Mouse (Mus musculus) kidney, embryonic 15.5 days (tissue): ENCODE data around the gene Crb3. TPM values are rescaled to one million over a fixed set of nuclear protein-coding genes. Genes with fewer than 3 reads are reported as not detected.
A peak's percentile ranks its signal among the peaks of the same experiment; 100 is the strongest.
"Not testable (repeated sequence)": the region's sequence is repeated elsewhere in the genome, so short reads cannot be mapped to it uniquely, and the experiment has no call there.

ENCODE experiments used
- ATAC-seq: fragments of 200-750 bp; cut with Nextera tagmentation; replicated peaks from 2 replicates; pipeline ENCODE4 v1.8.0; 2017; ENCODE audit warnings: moderate TSS enrichment; ENCODE audit not compliant: low FRiP score
- H3K27ac ChIP-seq: fragments of 300-500 bp; sonication (generic); 2 replicates; pipeline ENCODE4 v1.5.1; 2015; ENCODE audit warnings: mild to moderate bottlenecking, inconsistent platforms
- H3K27me3 ChIP-seq: fragments of 300-500 bp; sonication (generic); 2 replicates; pipeline ENCODE4 v1.6.1; 2015; ENCODE audit warnings: inconsistent platforms
- H3K36me3 ChIP-seq: fragments of 300-500 bp; sonication (generic); 2 replicates; pipeline ENCODE4 v1.6.1; 2015; ENCODE audit warnings: inconsistent platforms
- H3K4me1 ChIP-seq: fragments of 300-500 bp; sonication (generic); 2 replicates; pipeline ENCODE4 v1.6.1; 2015; ENCODE audit warnings: inconsistent platforms
- H3K4me2 ChIP-seq: fragments of 300-500 bp; sonication (generic); 2 replicates; pipeline ENCODE4 v1.6.1; 2015; ENCODE audit warnings: moderate library complexity, mild to moderate bottlenecking, inconsistent platforms
- H3K4me3 ChIP-seq: fragments of 300-500 bp; sonication (generic); replicated peaks from 2 replicates; pipeline ENCODE4 v1.5.1; 2015; ENCODE audit warnings: mild to moderate bottlenecking, inconsistent platforms
- H3K9ac ChIP-seq: fragments of 300-500 bp; sonication (generic); 2 replicates; pipeline ENCODE4 v1.6.1; 2015; ENCODE audit warnings: mild to moderate bottlenecking, inconsistent platforms
- H3K9me3 ChIP-seq: fragments of 300-500 bp; sonication (generic); replicated peaks from 2 replicates; pipeline ENCODE4 v1.6.1; 2016; ENCODE audit warnings: inconsistent platforms
- WGBS: fragments of 180-500 bp; shearing (Covaris S2); methylation state at CpG from one replicate; pipeline ENCODE4 v1.1.7; 2015; ENCODE audit warnings: mixed read lengths; 5-methylcytosine and 5-hydroxymethylcytosine counted together
- polyA plus RNA-seq: library from polyadenylated mRNA; unstranded; fragments of >200 nt; fragmentation: Nextera tagmentation; extraction: Ambion mirVana; gene quantifications from 2 replicates; pipeline ENCODE4 v1.2.1, GENCODE M21; 2015

The Crb3 gene
- polyA plus RNA-seq, 1 experiment from 2014 or later = 49.9 TPM

- Histone ChIP-seq H3K4me2 (peak overlapping the region; percentile 66), H3K9ac (no peak overlapping the region), H3K27ac (no peak overlapping the region), H3K9me3 (no peaks in the 10 kb centered on the region), H3K36me3 (peaks cover 11% of the 10 kb centered on the region), H3K4me3 (0 out of 2 replicates have a peak overlapping the region, but pooled peaks have one; percentile 97), H3K4me1 (peaks cover 24% of the 10 kb centered on the region), H3K27me3 (peaks cover 3% of the 10 kb centered on the region; the same call in 1 of the 2 replicates)
- no peak for ATAC-seq
- 82% methylated on average over 4 of the region's 4 CpGs for WGBS
These were observed 26.1 kb upstream of the Crb3 start for GRCm38 (mm10) chr17:57032854-57033253.

- Histone ChIP-seq H3K27me3 (peaks cover 15% of the 10 kb centered on the region), H3K4me3 (no peak overlapping the region), H3K9ac (no peak overlapping the region), H3K36me3 (no peaks in the 10 kb centered on the region), H3K4me1 (peaks cover 3% of the 10 kb centered on the region; the same call in 1 of the 2 replicates), H3K9me3 (no peaks in the 10 kb centered on the region), H3K27ac (no peak overlapping the region), H3K4me2 (0 out of 2 replicates have a peak overlapping the region, but pooled peaks have one; percentile 39)
- ATAC-seq = no peak
- 47% methylated on average over 8 of the region's 8 CpGs for WGBS
These were observed 19.9 kb upstream of the Crb3 start for GRCm38 (mm10) chr17:57038978-57039377.

GRCm38 (mm10) chr17:57041554-57041953 lies 17.4 kb upstream of the Crb3 start, which contains the start of gene Slc25a41:
Slc25a41 (minus strand) TSS chr17:57041654.
- ATAC-seq = no peak
- 78% methylated on average over 8 of the region's 8 CpGs for WGBS
- Histone ChIP-seq H3K9me3 (no peaks in the 10 kb centered on the region), H3K27ac (no peak within 1 kb of the TSS), H3K27me3 (peaks cover 15% of the 10 kb centered on the region), H3K4me2 (no peak within 1 kb of the TSS), H3K36me3 (peaks cover 11% of the 10 kb centered on the region), H3K4me3 (no peak within 1 kb of the TSS), H3K4me1 (peaks cover 3% of the 10 kb centered on the region; the same call in 1 of the 2 replicates), H3K9ac (no peak within 1 kb of the TSS)

- Histone ChIP-seq H3K4me2 (no peak overlapping the region), H3K9ac (no peak overlapping the region), H3K27ac (no peak overlapping the region), H3K27me3 (no peaks in the 10 kb centered on the region), H3K36me3 (peaks cover 40% of the 10 kb centered on the region), H3K4me3 (no peak overlapping the region), H3K4me1 (0 out of 2 replicates have a peak, but pooled peaks cover 5% of the 10 kb centered on the region), H3K9me3 (no peaks in the 10 kb centered on the region)
- ATAC-seq = peak; percentile 34
- WGBS = 49% methylated on average over 5 of the region's 5 CpGs
These were observed 11.5 kb upstream of the Crb3 start for GRCm38 (mm10) chr17:57047406-57047805.

- Histone ChIP-seq H3K9me3 (no peaks in the 10 kb centered on the region), H3K36me3 (peaks cover 54% of the 10 kb centered on the region), H3K27ac (no peak overlapping the region), H3K4me3 (no peak overlapping the region), H3K27me3 (no peaks in the 10 kb centered on the region), H3K4me2 (no peak overlapping the region), H3K9ac (no peak overlapping the region), H3K4me1 (0 out of 2 replicates have a peak, but pooled peaks cover 5% of the 10 kb centered on the region)
- 87% methylated on average over 3 of the region's 3 CpGs for WGBS
- no peak for ATAC-seq
These were observed 10.1 kb upstream of the Crb3 start for GRCm38 (mm10) chr17:57048816-57049215.

- H3K27me3 ChIP-seq, H3K4me3 ChIP-seq, H3K4me2 ChIP-seq, H3K9me3 ChIP-seq, H3K4me1 ChIP-seq, H3K9ac ChIP-seq, ATAC-seq, H3K27ac ChIP-seq: not testable (repeated sequence)
- peaks cover 66% of the 10 kb centered on the region for H3K36me3 ChIP-seq
- 90% methylated on average over 4 of the region's 4 CpGs for WGBS
These were observed 7.2 kb upstream of the Crb3 start for GRCm38 (mm10) chr17:57051679-57052078.

GRCm38 (mm10) chr17:57056246-57056645 lies 2.7 kb upstream of the Crb3 start:
- no peak for ATAC-seq
- WGBS = 83% methylated on average over 3 of the region's 3 CpGs
- peaks cover 5% of the 10 kb centered on the region for H3K27me3 ChIP-seq
- no peak overlapping the region for H3K4me3 ChIP-seq
- peaks cover 24% of the 10 kb centered on the region for H3K4me1 ChIP-seq
- H3K9me3 ChIP-seq = no peaks in the 10 kb centered on the region
- no peak overlapping the region for H3K9ac ChIP-seq
- peaks cover 49% of the 10 kb centered on the region for H3K36me3 ChIP-seq
- H3K27ac ChIP-seq = no peak overlapping the region
- H3K4me2 ChIP-seq = no peak overlapping the region

GRCm38 (mm10) chr17:57059486-57059977 lies 627 bp downstream of the Crb3 start, which contains the start of gene Slc25a23:
Slc25a23 (minus strand) TSS chr17:57059863.
- Histone ChIP-seq H3K4me3 (peak within 1 kb of the TSS; percentile 84), H3K4me1 (peaks cover 37% of the 10 kb centered on the region), H3K36me3 (peaks cover 24% of the 10 kb centered on the region), H3K9ac (peak within 1 kb of the TSS; percentile 75), H3K27me3 (peaks cover 33% of the 10 kb centered on the region), H3K9me3 (no peaks in the 10 kb centered on the region), H3K27ac (peak within 1 kb of the TSS; percentile 84), H3K4me2 (peak within 1 kb of the TSS; percentile 93)
- peak; percentile 69 for ATAC-seq
- WGBS = 0% methylated on average over 33 of the region's 45 CpGs

GRCm38 (mm10) chr17:57060231-57060801 lies 1.4 kb downstream of the Crb3 start:
- H3K4me1 ChIP-seq = peaks cover 37% of the 10 kb centered on the region
- H3K27ac ChIP-seq = peak overlapping the region; percentile 84
- H3K4me3 ChIP-seq = peak overlapping the region; percentile 84
- peak; percentile 88 for ATAC-seq
- H3K4me2 ChIP-seq = peak overlapping the region; percentile 93
- WGBS = under 1% methylated on average over 44 of the region's 44 CpGs
- H3K27me3 ChIP-seq = peaks cover 33% of the 10 kb centered on the region
- H3K36me3 ChIP-seq = peaks cover 17% of the 10 kb centered on the region
- peak overlapping the region; percentile 75 for H3K9ac ChIP-seq
- no peaks in the 10 kb centered on the region for H3K9me3 ChIP-seq

- Histone ChIP-seq H3K27ac (peak overlapping the region; percentile 84), H3K36me3 (peaks cover 11% of the 10 kb centered on the region; the same call in 1 of the 2 replicates), H3K27me3 (peaks cover 33% of the 10 kb centered on the region), H3K4me2 (peak overlapping the region; percentile 93), H3K9ac (no peak overlapping the region), H3K4me1 (peaks cover 37% of the 10 kb centered on the region), H3K9me3 (no peaks in the 10 kb centered on the region), H3K4me3 (peak overlapping the region; percentile 84)
- ATAC-seq = no peak
- 40% methylated on average over 10 of the region's 10 CpGs for WGBS
These were observed 2.2 kb downstream of the Crb3 start for GRCm38 (mm10) chr17:57061069-57061468.

GRCm38 (mm10) chr17:57062011-57062521 lies 3.2 kb downstream of the Crb3 start:
- H3K27me3 ChIP-seq = peaks cover 33% of the 10 kb centered on the region
- peak; percentile 38 for ATAC-seq
- peak overlapping the region; percentile 91 for H3K27ac ChIP-seq
- no peaks in the 10 kb centered on the region for H3K9me3 ChIP-seq
- peak overlapping the region; percentile 53 for H3K4me3 ChIP-seq
- peak overlapping the region; percentile 50 for H3K9ac ChIP-seq
- H3K36me3 ChIP-seq = 0 out of 2 replicates have a peak, but pooled peaks cover 8% of the 10 kb centered on the region
- H3K4me1 ChIP-seq = peaks cover 37% of the 10 kb centered on the region
- WGBS = under 1% methylated on average over 39 of the region's 39 CpGs
- peak overlapping the region; percentile 60 for H3K4me2 ChIP-seq

GRCm38 (mm10) chr17:57062548-57062947 lies 3.6 kb downstream of the Crb3 start:
- peak overlapping the region; percentile 60 for H3K4me2 ChIP-seq
- H3K4me3 ChIP-seq = peak overlapping the region; percentile 53
- under 1% methylated on average over 22 of the region's 22 CpGs for WGBS
- peak overlapping the region; percentile 91 for H3K27ac ChIP-seq
- H3K4me1 ChIP-seq = peaks cover 37% of the 10 kb centered on the region
- H3K9ac ChIP-seq = peak overlapping the region; percentile 50
- H3K27me3 ChIP-seq = peaks cover 33% of the 10 kb centered on the region
- ATAC-seq = no peak
- H3K9me3 ChIP-seq = no peaks in the 10 kb centered on the region
- H3K36me3 ChIP-seq = 0 out of 2 replicates have a peak, but pooled peaks cover 4% of the 10 kb centered on the region
